Mouse (Mus musculus) midbrain, postnatal 0 days (tissue): Measurements from ENCODE around the gene BC034090. TPM values are rescaled to one million over a fixed set of nuclear protein-coding genes. Genes with fewer than 3 reads are reported as not detected.

Experiments used
- ATAC-seq: fragments of 200-750 bp; cut with Nextera tagmentation; 2 replicates; pipeline ENCODE4 v1.8.0; 2017; ENCODE audit warnings: moderate number of reproducible peaks, mild to moderate bottlenecking, moderate TSS enrichment, moderate library complexity; ENCODE audit not compliant: low FRiP score
- DNase-seq: peaks from one replicate; pipeline ENCODE4 v3.0.0-alpha.2; 2015; ENCODE audit warnings: low spot score
- H3K27ac ChIP-seq: fragments of 300-500 bp; sonication (generic); 2 replicates; pipeline ENCODE4 v1.5.1; 2014; ENCODE audit warnings: low read depth, mild to moderate bottlenecking, low read length, mixed read lengths
- H3K27me3 ChIP-seq: fragments of 300-500 bp; sonication (generic); 2 replicates; pipeline ENCODE4 v1.6.1; 2014; ENCODE audit warnings: low read length, control low read depth, mixed read lengths; ENCODE audit not compliant: insufficient read depth
- H3K36me3 ChIP-seq: fragments of 300-500 bp; sonication (generic); 2 replicates; pipeline ENCODE4 v1.6.1; 2014; ENCODE audit warnings: low read length, control low read depth, mixed read lengths; ENCODE audit not compliant: insufficient read depth
- H3K4me1 ChIP-seq: fragments of 300-500 bp; sonication (generic); 2 replicates; pipeline ENCODE4 v1.6.1; 2014; ENCODE audit warnings: mild to moderate bottlenecking, control low read depth, antibody characterized with exemption, low read length, mixed read lengths; ENCODE audit not compliant: insufficient read depth
- H3K4me2 ChIP-seq: fragments of 300-500 bp; sonication (generic); 2 replicates; pipeline ENCODE4 v1.6.1; 2014; ENCODE audit warnings: low read depth, mild to moderate bottlenecking, low read length, mixed read lengths; ENCODE audit not compliant: poor library complexity, severe bottlenecking
- H3K4me3 ChIP-seq: fragments of 300-500 bp; sonication (generic); 2 replicates; pipeline ENCODE4 v1.5.1; 2014; ENCODE audit warnings: low read depth, mild to moderate bottlenecking, low read length, moderate library complexity
- H3K9ac ChIP-seq: fragments of 300-500 bp; sonication (generic); replicated peaks from 2 replicates; pipeline ENCODE4 v1.6.1; 2014; ENCODE audit warnings: mild to moderate bottlenecking, low read length, moderate library complexity, mixed read lengths; ENCODE audit not compliant: poor library complexity, severe bottlenecking
- H3K9me3 ChIP-seq: fragments of 300-500 bp; sonication (generic); 2 replicates; pipeline ENCODE4 v1.6.1; 2016; ENCODE audit warnings: low read length, control low read depth
- CTCF ChIP-seq: IDR thresholded peaks from 2 replicates; pipeline ENCODE4 v1.5.1; 2016; ENCODE audit warnings: antibody characterized with exemption, mild to moderate bottlenecking
- WGBS: fragments of 180-500 bp; shearing (Covaris S2); extraction: QIAGEN DNeasy Blood & Tissue Kit; methylation state at CpG from one replicate; pipeline ENCODE4 v1.1.7; 2014; 5-methylcytosine and 5-hydroxymethylcytosine counted together
- polyA plus RNA-seq: library from polyadenylated mRNA; unstranded; fragments of >200 nt; fragmentation: Nextera tagmentation; extraction: Ambion mirVana; gene quantifications from 2 replicates; pipeline ENCODE4 v1.2.1, GENCODE M21; 2015
- total RNA-seq: library from RNA; depleted of rRNA; stranded (reverse); fragments of >200 nt; gene quantifications from 2 replicates; pipeline ENCODE4 v1.2.3, GENCODE M21; 2014

The BC034090 gene
- total and polyA plus RNA-seq, 2 experiments from 2014 or later: 1.9 to 11.2 TPM

DNA sequence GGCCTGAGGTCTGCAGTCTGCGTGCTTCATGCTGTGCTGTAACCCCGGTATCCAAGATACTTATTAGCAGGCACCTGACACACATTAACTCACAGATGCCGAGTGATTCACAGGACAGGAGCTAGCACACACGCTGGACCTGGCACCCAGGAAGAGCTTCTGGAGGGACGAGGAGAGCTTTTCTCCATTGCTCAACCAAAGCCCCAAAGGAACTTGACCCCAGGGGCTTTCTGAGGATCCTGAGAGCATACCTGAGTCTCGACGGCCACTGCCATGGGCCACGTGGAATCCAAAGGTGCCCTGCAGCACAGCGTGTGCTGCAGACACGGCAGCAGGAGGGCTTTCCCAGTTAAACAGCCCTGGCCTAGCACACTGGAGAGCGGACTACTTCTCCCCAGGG lies 27.9 kb downstream of the BC034090 start:
- DNase-seq (no peak), ATAC-seq (no peak)
- H3K27me3 ChIP-seq: no peaks in the 10 kb centered on the region
- no peaks in the 10 kb centered on the region for H3K36me3 ChIP-seq
- H3K27ac ChIP-seq: no peak overlapping the region
- no peaks in the 10 kb centered on the region for H3K9me3 ChIP-seq
- H3K4me1 ChIP-seq: peaks cover 14% of the 10 kb centered on the region
- H3K4me3 ChIP-seq: no peak overlapping the region
- no peak overlapping the region for H3K9ac ChIP-seq
- no peak for TF ChIP-seq CTCF
- WGBS: 73% methylated on average over 11 of the region's 11 CpGs
- H3K4me2 ChIP-seq: no peak overlapping the region

DNA sequence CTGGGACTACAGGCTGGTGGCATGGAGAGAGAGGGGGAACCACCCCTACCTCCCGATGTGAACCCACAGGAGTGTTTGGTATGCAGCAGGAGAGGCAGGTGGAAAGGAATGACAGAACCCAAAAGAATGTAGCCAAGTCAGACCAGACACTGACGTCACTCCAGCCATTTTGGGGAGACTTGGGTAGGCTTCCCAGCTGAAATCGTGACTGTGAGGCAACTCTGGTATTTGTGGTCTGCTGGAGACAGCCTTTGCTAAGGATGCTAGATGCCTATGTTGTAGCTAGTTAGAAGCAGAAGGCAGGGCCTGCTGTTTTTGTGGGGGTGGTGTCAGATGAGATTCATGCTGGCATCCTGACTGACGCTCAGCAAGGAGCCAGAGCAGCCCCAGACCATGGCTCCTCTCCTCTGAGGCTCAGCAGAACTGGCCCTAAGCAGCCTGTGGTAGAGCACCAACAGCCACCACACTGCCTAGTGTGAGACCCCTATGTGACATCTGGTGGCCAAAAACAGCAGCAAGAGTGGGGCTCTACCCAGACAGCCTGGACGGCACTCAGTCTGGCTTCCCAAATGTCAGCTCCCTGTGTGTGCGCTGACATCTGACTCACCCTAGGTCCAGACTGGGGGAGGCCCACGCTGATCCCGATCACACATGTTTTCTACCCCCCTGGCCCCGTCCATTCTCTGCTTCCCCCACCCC lies 29.0 kb downstream of the BC034090 start:
- H3K4me1 ChIP-seq: peaks cover 14% of the 10 kb centered on the region
- H3K9ac ChIP-seq: no peak overlapping the region
- ATAC-seq: no peak
- no peaks in the 10 kb centered on the region for H3K36me3 ChIP-seq
- H3K9me3 ChIP-seq: no peaks in the 10 kb centered on the region
- no peak for DNase-seq
- H3K27ac ChIP-seq: no peak overlapping the region; the same call in 1 of the 2 replicates
- WGBS: 58% methylated on average over 9 of the region's 9 CpGs
- H3K4me2 ChIP-seq: no peak overlapping the region
- TF ChIP-seq CTCF: peak; percentile 60
- no peaks in the 10 kb centered on the region for H3K27me3 ChIP-seq
- H3K4me3 ChIP-seq: no peak overlapping the region

DNA sequence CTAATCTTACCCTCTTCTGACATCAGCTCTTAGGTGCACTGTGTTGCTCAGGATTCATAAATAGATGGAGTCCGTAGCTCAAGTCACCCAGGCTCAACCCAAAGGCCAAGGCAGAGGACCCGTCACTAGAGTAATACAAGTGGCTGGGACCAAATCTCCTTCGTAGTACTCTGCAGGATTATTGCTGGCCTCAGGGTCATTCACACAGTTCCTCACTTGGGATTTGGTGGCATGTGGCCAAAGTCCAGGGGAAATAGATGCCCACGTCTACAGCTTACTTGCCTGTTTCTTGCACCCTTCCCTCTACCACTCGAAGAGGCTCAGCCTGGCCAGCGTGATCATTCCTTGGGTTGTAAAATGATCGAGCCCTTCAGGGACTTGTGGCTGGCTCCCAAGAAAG lies 30.3 kb downstream of the BC034090 start:
- Histone ChIP-seq H3K27ac (no peak overlapping the region), H3K27me3 (no peaks in the 10 kb centered on the region), H3K4me2 (no peak overlapping the region), H3K4me1 (peaks cover 17% of the 10 kb centered on the region), H3K9me3 (no peaks in the 10 kb centered on the region), H3K4me3 (no peak overlapping the region), H3K9ac (no peak overlapping the region), H3K36me3 (no peaks in the 10 kb centered on the region)
- 71% methylated on average over 7 of the region's 7 CpGs for WGBS
- TF ChIP-seq CTCF: no peak
- ATAC-seq (no peak), DNase-seq (no peak)

DNA sequence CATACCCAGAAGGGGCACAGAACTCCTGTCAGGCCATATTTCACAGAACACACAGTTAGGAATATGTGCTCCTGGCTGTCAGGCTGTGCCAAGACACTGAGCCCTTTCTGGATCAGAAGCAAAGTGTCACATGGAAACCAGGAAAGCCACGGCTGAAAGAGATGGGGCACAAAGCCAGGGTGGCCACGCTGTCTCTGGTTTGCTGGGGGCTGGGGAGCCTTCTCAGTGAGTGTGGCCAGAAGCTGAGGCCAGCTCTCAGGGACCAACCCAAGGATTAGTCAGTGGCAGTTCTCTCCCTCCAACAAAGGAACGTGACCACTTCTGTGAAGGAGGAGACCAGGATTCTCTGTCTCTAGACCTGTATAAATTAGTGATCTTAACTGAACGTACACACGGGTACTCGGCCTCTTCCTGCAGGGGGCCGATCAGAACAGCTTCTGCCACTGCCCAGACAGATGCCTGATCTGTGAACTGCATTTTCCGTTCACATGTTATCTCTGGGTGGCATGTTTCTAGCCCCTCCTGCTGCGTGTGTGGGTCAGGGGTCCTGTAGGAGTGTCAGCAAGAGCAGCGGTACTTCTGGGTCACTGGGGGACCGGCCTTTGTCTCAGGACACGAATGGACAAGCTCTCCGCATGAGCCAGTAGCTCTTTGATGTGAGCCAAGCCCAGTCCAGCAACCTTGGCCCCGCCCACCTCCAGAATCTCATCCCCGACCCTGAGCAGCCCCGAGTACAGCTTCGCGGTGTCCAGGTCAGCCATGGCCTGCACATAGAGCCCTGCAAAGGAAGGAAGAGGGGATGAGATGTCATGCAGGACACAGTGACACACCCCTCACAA lies 31.1 kb downstream of the BC034090 start:
- H3K36me3 ChIP-seq: no peaks in the 10 kb centered on the region
- peak; percentile 82 for DNase-seq
- H3K4me2 ChIP-seq: peak overlapping the region; percentile 3; the same call in 1 of the 2 replicates
- 8% methylated on average over 18 of the region's 18 CpGs for WGBS
- H3K4me1 ChIP-seq: peaks cover 17% of the 10 kb centered on the region
- peak; percentile 25; the same call in 1 of the 2 replicates for TF ChIP-seq CTCF
- 0 out of 2 replicates have a peak overlapping the region, but pooled peaks have one; percentile 47 for H3K27ac ChIP-seq
- H3K27me3 ChIP-seq: no peaks in the 10 kb centered on the region
- ATAC-seq: peak; percentile 44
- H3K4me3 ChIP-seq: no peak overlapping the region
- no peaks in the 10 kb centered on the region for H3K9me3 ChIP-seq
- no peak overlapping the region; the same call in 1 of the 2 replicates for H3K9ac ChIP-seq

DNA sequence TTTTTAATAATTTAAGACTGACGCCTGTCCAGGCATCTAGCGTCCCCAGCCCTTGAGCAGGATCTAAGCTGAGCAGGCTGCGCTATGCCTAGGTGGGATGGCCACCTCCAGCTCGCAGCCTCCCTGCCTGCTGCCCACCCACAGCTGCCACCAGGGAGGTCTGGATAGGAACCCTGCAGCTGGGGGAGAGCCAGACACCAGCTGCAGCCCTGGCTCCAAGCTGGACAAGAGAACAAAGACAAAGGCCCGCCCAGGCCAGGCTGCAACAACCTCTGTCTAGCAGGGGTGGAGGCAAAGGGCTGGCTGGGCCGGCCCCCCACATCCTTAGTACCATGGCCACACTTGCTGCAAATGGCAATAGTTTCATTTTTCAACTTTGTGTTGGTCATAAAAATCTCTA lies 31.8 kb downstream of the BC034090 start:
- H3K4me3 ChIP-seq: no peak overlapping the region
- no peaks in the 10 kb centered on the region for H3K9me3 ChIP-seq
- H3K27ac ChIP-seq: peak overlapping the region; percentile 47
- peak; percentile 67 for ATAC-seq
- no peak overlapping the region for H3K9ac ChIP-seq
- no peak overlapping the region for H3K4me2 ChIP-seq
- peak; percentile 76 for DNase-seq
- TF ChIP-seq CTCF: no peak
- H3K27me3 ChIP-seq: no peaks in the 10 kb centered on the region
- peaks cover 17% of the 10 kb centered on the region for H3K4me1 ChIP-seq
- 16% methylated on average over 6 of the region's 6 CpGs for WGBS
- H3K36me3 ChIP-seq: peaks cover 3% of the 10 kb centered on the region; the same call in 1 of the 2 replicates

DNA sequence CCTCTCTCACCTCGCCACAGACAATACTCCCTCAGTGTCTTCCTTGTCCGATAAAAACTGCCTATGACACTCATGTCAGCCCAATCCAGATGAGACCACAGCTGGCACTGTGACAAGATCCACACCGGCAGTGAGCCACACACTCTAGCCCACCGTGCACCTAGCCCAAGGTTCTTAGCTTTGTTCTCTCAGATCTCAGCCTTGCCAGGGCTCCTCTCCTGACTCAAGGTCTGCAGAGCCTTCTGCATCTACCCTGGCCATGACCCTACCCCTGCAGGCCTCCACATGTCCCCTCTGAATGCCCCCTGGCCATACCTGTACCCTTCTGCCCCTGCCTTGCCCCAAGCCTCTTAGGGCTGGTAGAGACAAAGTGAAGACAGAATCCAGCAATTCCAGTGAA lies 32.2 kb downstream of the BC034090 start:
- Histone ChIP-seq H3K4me2 (no peak overlapping the region), H3K9me3 (no peaks in the 10 kb centered on the region), H3K27me3 (no peaks in the 10 kb centered on the region), H3K4me3 (no peak overlapping the region), H3K4me1 (peaks cover 17% of the 10 kb centered on the region), H3K9ac (no peak overlapping the region), H3K36me3 (peaks cover 7% of the 10 kb centered on the region; the same call in 1 of the 2 replicates), H3K27ac (peak overlapping the region; percentile 47)
- TF ChIP-seq CTCF: no peak
- no peak for DNase-seq
- ATAC-seq: no peak
- WGBS: 17% methylated on average over 4 of the region's 4 CpGs
